Mouse (Mus musculus) erythroblast, embryonic 14.5 days (primary cell): ENCODE data around the gene C2cd4a.

ENCODE experiments used
- GATA1 ChIP-seq: IDR thresholded peaks from 2 replicates; pipeline ENCODE4 v1.6.1; 2012; ENCODE audit warnings: low read length, inconsistent platforms, mixed read lengths
- TAL1 ChIP-seq: IDR thresholded peaks from 3 replicates; pipeline ENCODE4 v1.6.1; 2012; ENCODE audit warnings: low read length, inconsistent platforms, mixed read lengths

GRCm38 (mm10) chr9:67817898-67818667 lies 14.0 kb downstream of the C2cd4a start:
- TF ChIP-seq GATA1 = no peak
- no peak for TF ChIP-seq TAL1
